Mouse (Mus musculus): ENCODE data around the gene Gm5447.

- no peak for TF ChIP-seq CTCF (IDR thresholded peaks at IDR 0.05)
- no peak for TF ChIP-seq EP300 (IDR thresholded peaks at IDR 0.05)
Measured at GRCm38 (mm10) chr13:31023664-31024063, 49.7 kb downstream of the Gm5447 start.
